Mouse (Mus musculus) CD8-positive naive resting alpha-beta T cell, adult 2 months (primary cell): ENCODE measurements at regions not wholly inside any gene's neighbourhood (a gene's known extent, or its start where the extent isn't known, plus 50 kb on each side); places are given as distances from the start of the nearest gene placed in this dataset.

ENCODE experiments used
- DNase-seq, 2 experiments: peaks; one replicate each; pipeline ENCODE4 v3.0.0; 2022; ENCODE audit warnings: low read depth in 2 of 2, low spot score in 2 of 2

GRCm38 (mm10) chr12:107085906-107086655, 402.4 kb upstream of the 3110018I06Rik start:
- peak; percentile 82 to 93 for DNase-seq

DNA sequence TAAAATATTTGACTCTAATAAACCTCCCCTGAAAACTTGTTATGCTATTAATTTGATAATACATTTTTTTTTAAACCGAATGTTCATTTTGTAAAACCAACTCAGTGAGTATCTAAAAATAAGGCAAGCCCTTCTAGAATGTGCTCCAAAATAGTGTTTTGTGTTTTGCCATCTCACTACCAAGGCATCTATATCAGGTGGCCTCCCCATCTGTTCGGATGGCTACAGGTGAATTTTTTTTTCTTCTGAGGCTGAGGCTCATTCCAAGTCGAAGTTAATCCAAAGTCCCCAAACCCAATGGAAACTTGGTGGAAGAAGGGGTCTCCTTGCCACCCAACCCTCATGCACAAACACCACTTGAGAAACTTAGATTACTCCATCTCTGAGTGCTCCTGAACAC, 396.3 kb upstream of the 3110018I06Rik start:
- no peak for DNase-seq

DNA sequence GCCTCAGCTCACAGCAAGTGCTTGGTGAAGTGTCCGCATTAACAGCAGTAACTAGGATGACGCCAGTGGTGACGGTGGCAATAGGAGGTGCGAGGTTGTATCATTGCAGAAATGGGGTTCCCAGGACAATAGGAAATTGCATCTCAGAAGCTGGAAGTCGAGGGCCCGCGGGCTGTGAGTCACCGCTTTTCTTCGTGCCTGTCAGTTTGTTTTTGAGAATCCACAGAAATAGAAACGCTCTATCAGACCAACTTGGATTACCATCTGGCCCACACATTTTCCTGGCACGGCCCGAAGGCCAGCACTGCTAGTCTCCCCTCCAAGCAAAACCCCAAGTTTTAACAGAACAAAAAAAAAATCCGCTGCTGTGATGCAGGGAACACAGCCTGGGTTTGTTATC, 395.1 kb upstream of the 3110018I06Rik start:
- DNase-seq, result no peak

- DNase-seq, result no peak
Measured at GRCm38 (mm10) chr12:107095409-107095808, 393.0 kb upstream of the 3110018I06Rik start.

GRCm38 (mm10) chr12:107104570-107104969, 383.9 kb upstream of the 3110018I06Rik start:
- DNase-seq, result no peak

DNA sequence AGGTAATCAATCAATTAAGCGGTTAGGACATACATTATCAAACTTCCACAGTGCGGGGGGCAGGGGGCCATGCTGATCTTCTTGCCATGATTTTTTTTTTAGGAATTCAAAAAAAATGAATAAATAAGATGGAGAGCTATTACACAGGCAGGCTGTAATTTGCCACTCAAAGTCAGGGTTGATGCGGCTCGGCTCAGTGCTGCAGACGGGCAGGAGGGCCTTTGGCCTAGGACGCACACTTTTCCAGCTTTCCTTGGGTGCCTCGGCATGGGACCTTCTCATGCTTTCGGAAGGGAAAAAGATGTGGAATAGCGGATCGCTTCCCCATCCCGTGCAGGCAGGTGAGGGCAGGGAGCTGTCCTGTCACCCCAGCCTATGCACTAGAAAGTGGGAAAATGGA, 383.4 kb upstream of the 3110018I06Rik start:
- DNase-seq, result no peak

GRCm38 (mm10) chr12:107111908-107112770, 376.3 kb upstream of the 3110018I06Rik start:
- no peak for DNase-seq

DNA sequence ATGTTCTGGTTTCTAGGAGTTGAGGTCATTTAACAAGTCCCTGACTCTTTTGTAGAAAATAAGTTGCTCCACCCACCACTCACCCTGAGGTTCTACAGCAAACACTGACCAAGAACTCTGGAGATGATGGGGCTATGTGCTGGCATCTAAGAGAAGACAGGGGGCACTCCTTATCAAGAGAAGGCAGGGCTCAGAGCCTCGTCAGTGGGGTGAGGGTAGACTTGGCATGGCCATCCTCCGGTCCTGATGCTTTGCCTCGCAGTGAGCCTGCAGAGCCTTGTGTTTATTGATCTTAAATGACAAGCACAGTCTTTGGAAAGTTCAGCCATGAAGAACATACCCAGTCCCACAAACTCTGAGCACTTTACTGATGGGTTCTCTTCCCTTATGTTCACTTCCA, 370.1 kb upstream of the 3110018I06Rik start:
- peak; percentile 55 to 60 for DNase-seq

DNA sequence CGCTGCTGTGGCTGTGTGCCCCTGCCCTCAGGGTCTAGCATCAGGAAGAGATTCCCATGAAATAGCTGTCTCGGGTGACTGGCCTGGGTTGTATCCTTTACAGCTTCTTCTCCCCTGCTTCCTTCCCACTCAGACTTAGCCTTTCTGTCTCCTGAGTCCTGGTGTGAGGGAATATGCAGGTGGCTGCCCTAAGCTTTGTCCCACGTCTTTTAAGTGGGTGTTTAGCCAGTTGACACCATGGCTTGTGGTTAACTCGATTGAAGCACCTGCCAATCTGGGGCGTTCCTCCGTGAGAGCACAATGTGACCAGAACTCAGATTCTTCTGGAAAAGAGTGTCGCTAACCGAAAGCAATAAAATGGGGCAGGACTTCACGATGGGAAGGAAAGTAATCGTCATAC, 369.4 kb upstream of the 3110018I06Rik start:
- DNase-seq, result no peak

DNA sequence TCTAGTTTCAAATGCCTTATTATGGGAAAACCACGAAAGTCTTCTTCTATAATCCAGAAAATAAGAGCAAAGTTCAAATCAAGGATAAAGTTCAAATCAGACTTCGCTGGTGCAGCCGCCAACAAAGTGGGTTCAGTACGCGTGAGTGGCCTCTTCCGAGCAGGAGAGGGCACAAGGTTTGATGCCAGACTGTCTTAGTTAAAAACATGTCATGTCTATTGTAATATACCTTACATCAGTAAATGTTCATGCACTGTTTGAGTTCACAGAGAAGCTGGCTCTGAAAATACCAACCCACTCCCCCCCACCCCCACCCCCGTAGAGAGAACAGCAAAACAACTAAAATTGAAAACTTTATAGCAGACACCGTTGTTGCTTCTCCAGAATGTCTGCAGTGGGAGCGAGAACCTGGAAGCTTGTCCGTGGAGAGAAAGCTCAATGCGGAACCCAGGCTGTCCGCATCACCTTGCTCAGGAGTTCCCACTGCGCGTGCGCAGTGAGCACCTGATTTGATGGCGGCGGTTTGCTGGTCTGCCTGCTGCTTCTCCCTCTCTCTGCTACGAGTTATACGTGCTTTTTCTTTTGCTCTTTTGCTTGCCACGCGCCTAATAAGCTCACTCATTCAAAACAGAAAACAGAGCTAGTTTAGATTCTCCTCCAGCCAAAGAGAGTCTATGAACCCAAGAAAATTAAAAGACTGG, 367.8 kb upstream of the 3110018I06Rik start:
- no peak for DNase-seq

DNA sequence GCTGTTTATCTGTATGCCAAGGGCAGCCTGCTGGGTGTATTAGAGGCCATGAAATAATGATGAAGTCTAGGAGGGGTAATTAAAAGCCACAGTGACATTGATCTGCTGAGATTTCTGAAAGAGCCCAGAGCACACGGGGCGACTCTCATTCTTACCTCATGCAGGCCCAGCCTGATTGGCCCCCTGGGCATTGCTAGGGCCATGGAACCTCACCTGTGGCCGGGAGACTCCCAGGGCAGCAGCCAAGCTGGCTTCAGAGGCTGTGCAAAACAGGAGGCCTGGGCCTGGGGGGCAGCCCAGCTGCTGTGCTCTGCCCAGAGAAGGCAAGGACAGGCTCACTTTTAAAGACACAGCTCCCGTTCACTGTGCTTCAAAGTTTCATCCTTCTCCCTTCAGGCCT, 366.4 kb upstream of the 3110018I06Rik start:
- DNase-seq, result no peak

DNA sequence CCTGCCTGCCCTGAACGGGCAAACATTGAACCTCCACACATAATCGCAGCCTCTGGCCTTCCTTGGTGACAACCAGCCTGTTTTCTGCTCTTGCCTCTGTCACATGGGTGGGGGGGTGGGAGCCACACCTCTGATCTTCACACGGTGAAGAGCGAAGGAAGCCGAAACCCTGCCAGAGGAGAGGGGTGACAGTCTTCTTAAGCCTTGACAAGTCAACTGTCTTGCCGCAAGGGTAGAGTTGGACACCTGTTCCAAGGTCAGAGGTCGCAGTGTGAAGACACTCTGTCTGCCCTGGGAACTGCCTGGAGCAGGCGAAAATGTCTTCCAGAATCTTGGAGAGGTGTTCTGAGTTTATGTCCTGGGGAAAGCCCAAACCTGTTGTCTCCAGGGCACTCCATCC, 364.8 kb upstream of the 3110018I06Rik start:
- DNase-seq, result peak in 1 of 2 experiments; percentile 51

- DNase-seq, result peak; percentile 54 to 55
Measured at GRCm38 (mm10) chr12:107124263-107124885, 364.1 kb upstream of the 3110018I06Rik start.

- DNase-seq, result no peak
Measured at GRCm38 (mm10) chr12:107125201-107125600, 363.2 kb upstream of the 3110018I06Rik start.

GRCm38 (mm10) chr12:107126056-107126455, 362.4 kb upstream of the 3110018I06Rik start:
- no peak for DNase-seq

DNA sequence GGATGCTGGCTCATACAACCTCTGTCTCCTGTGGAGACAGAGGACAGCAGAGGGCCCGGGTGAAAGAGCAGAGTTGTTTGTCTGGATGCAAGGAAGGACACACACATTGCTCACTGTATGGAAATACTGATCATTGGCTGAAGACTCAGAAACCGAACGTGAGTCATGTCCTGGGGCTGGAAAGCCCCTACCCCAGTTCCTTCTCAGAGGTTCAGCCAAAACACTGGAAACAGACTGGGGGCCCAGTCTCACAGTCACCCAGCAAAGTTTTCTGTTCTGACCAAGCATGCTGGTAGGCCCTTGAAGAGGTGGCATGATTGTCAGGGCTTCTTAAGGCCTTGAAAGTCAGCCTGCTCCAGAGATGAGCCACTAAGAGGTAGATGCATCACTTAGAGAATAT, 360.8 kb upstream of the 3110018I06Rik start:
- no peak for DNase-seq

- DNase-seq, result no peak
Measured at GRCm38 (mm10) chr12:107129232-107129631, 359.2 kb upstream of the 3110018I06Rik start.

GRCm38 (mm10) chr12:107131351-107131750, 357.1 kb upstream of the 3110018I06Rik start:
- no peak for DNase-seq

- no peak for DNase-seq
Measured at GRCm38 (mm10) chr12:107131841-107132240, 356.6 kb upstream of the 3110018I06Rik start.

GRCm38 (mm10) chr12:107132501-107132900, 355.9 kb upstream of the 3110018I06Rik start:
- no peak for DNase-seq

- DNase-seq, result no peak
Measured at GRCm38 (mm10) chr12:107134353-107134752, 354.1 kb upstream of the 3110018I06Rik start.
